Mouse (Mus musculus) forebrain, embryonic 12.5 days (tissue): ENCODE measurements at regions not wholly inside any gene's neighbourhood (a gene's known extent, or its start where the extent isn't known, plus 50 kb on each side); places are given as distances from the start of the nearest gene placed in this dataset.
A peak's percentile ranks its signal among the peaks of the same experiment; 100 is the strongest.
"Not testable (repeated sequence)": the region's sequence is repeated elsewhere in the genome, so short reads cannot be mapped to it uniquely, and the experiment has no call there.

Experiments
- ATAC-seq: fragments of 200-750 bp; cut with Nextera tagmentation; 2 replicates; pipeline ENCODE4 v1.8.0; 2017; ENCODE audit warnings: moderate TSS enrichment; ENCODE audit not compliant: low FRiP score
- H3K27ac ChIP-seq: fragments of 300-500 bp; sonication (generic); 2 replicates; pipeline ENCODE4 v1.5.1; 2016; ENCODE audit warnings: mild to moderate bottlenecking
- H3K27me3 ChIP-seq: fragments of 300-500 bp; sonication (generic); 2 replicates; pipeline ENCODE4 v1.6.1; 2016; ENCODE audit warnings: mild to moderate bottlenecking
- H3K36me3 ChIP-seq: fragments of 300-500 bp; sonication (generic); replicated peaks from 2 replicates; pipeline ENCODE4 v1.6.1; 2016; ENCODE audit warnings: mild to moderate bottlenecking
- H3K4me1 ChIP-seq: fragments of 300-500 bp; sonication (generic); 2 replicates; pipeline ENCODE4 v1.6.1; 2016
- H3K4me2 ChIP-seq: fragments of 300-500 bp; sonication (generic); 2 replicates; pipeline ENCODE4 v1.6.1; 2016; ENCODE audit warnings: mild to moderate bottlenecking, moderate library complexity
- H3K4me3 ChIP-seq: fragments of 300-500 bp; sonication (generic); replicated peaks from 2 replicates; pipeline ENCODE4 v1.5.1; 2016; ENCODE audit warnings: mild to moderate bottlenecking
- H3K9ac ChIP-seq: fragments of 300-500 bp; sonication (generic); 2 replicates; pipeline ENCODE4 v1.6.1; 2016; ENCODE audit warnings: mild to moderate bottlenecking
- H3K9me3 ChIP-seq: fragments of 300-500 bp; sonication (generic); 2 replicates; pipeline ENCODE4 v1.6.1; 2016
- WGBS: fragments of 180-500 bp; shearing (Covaris S2); methylation state at CpG from one replicate; pipeline ENCODE4 v1.1.7; 2016; 5-methylcytosine and 5-hydroxymethylcytosine counted together

- no peak for ATAC-seq
- H3K9ac ChIP-seq, result no peak overlapping the region
- H3K4me1 ChIP-seq, result no peaks in the 10 kb centered on the region
Measured at GRCm38 (mm10) chr9:78769168-78769567, 153.8 kb downstream of the Cd109 start.

GRCm38 (mm10) chr9:78773936-78774335 is 158.6 kb downstream of the Cd109 start:
- no peaks in the 10 kb centered on the region for H3K4me1 ChIP-seq
- no peak overlapping the region for H3K4me2 ChIP-seq
- no peak overlapping the region for H3K27ac ChIP-seq
- no peak for ATAC-seq
- WGBS, result 53% methylated on average over 3 of the region's 3 CpGs
- H3K36me3 ChIP-seq, result no peaks in the 10 kb centered on the region
- H3K9ac ChIP-seq, result no peak overlapping the region
- H3K9me3 ChIP-seq, result no peaks in the 10 kb centered on the region
- no peak overlapping the region for H3K4me3 ChIP-seq
- no peaks in the 10 kb centered on the region for H3K27me3 ChIP-seq

More at GRCm38 (mm10) chr9:78769168-78769567, 153.8 kb downstream of the Cd109 start:
- no peak overlapping the region for H3K27ac ChIP-seq
- H3K4me3 ChIP-seq, result no peak overlapping the region
- H3K4me2 ChIP-seq, result no peak overlapping the region
- no peaks in the 10 kb centered on the region for H3K9me3 ChIP-seq
- H3K36me3 ChIP-seq, result no peaks in the 10 kb centered on the region
- H3K27me3 ChIP-seq, result no peaks in the 10 kb centered on the region
- 43% methylated on average over 5 of the region's 5 CpGs for WGBS

- H3K9ac ChIP-seq, result no peak overlapping the region
- H3K4me3 ChIP-seq, result no peak overlapping the region
- H3K27ac ChIP-seq, result no peak overlapping the region
- H3K4me1 ChIP-seq, result no peaks in the 10 kb centered on the region
- H3K4me2 ChIP-seq, result no peak overlapping the region
- H3K9me3 ChIP-seq, result no peaks in the 10 kb centered on the region
- no peaks in the 10 kb centered on the region for H3K27me3 ChIP-seq
- no peaks in the 10 kb centered on the region for H3K36me3 ChIP-seq
- ATAC-seq, result peak; percentile 67
- 21% methylated on average over 5 of the region's 5 CpGs for WGBS
Measured at GRCm38 (mm10) chr9:78775462-78775861, 160.1 kb downstream of the Cd109 start.

- H3K36me3 ChIP-seq, result no peaks in the 10 kb centered on the region
- no peaks in the 10 kb centered on the region for H3K9me3 ChIP-seq
- no peak overlapping the region for H3K4me2 ChIP-seq
- H3K9ac ChIP-seq, result no peak overlapping the region
- no peaks in the 10 kb centered on the region for H3K4me1 ChIP-seq
- 90% methylated on average over 4 of the region's 4 CpGs for WGBS
- no peaks in the 10 kb centered on the region for H3K27me3 ChIP-seq
- H3K27ac ChIP-seq, result no peak overlapping the region
- H3K4me3 ChIP-seq, result no peak overlapping the region
- no peak for ATAC-seq
Measured at GRCm38 (mm10) chr9:78780595-78780994, 165.2 kb downstream of the Cd109 start.

GRCm38 (mm10) chr9:78782297-78782696 is 167.0 kb downstream of the Cd109 start:
- Histone ChIP-seq H3K9me3 (no peaks in the 10 kb centered on the region), H3K36me3 (no peaks in the 10 kb centered on the region), H3K27ac (no peak overlapping the region), H3K9ac (no peak overlapping the region), H3K27me3 (no peaks in the 10 kb centered on the region), H3K4me3 (no peak overlapping the region), H3K4me2 (no peak overlapping the region), H3K4me1 (no peaks in the 10 kb centered on the region)
- no peak for ATAC-seq
- WGBS, result 92% methylated on average over 4 of the region's 4 CpGs

GRCm38 (mm10) chr9:78782860-78783259 is 167.5 kb downstream of the Cd109 start:
- H3K4me2 ChIP-seq, result no peak overlapping the region
- no peak overlapping the region for H3K4me3 ChIP-seq
- H3K9me3 ChIP-seq, result no peaks in the 10 kb centered on the region
- no peaks in the 10 kb centered on the region for H3K36me3 ChIP-seq
- no peak for ATAC-seq
- no peak overlapping the region for H3K27ac ChIP-seq
- 83% methylated on average over 8 of the region's 8 CpGs for WGBS
- no peaks in the 10 kb centered on the region for H3K27me3 ChIP-seq
- H3K9ac ChIP-seq, result no peak overlapping the region
- no peaks in the 10 kb centered on the region for H3K4me1 ChIP-seq

GRCm38 (mm10) chr9:78787866-78788265 is 172.5 kb downstream of the Cd109 start:
- ATAC-seq, result peak; percentile 88
- Histone ChIP-seq H3K36me3 (no peaks in the 10 kb centered on the region), H3K4me3 (no peak overlapping the region), H3K9ac (no peak overlapping the region), H3K4me1 (no peaks in the 10 kb centered on the region), H3K9me3 (no peaks in the 10 kb centered on the region), H3K4me2 (no peak overlapping the region), H3K27ac (no peak overlapping the region), H3K27me3 (no peaks in the 10 kb centered on the region)
- WGBS, result 0% methylated on average over 1 of the region's 1 CpGs

- no peak overlapping the region for H3K27ac ChIP-seq
- H3K4me2 ChIP-seq, result no peak overlapping the region
- no peaks in the 10 kb centered on the region for H3K36me3 ChIP-seq
- ATAC-seq, result peak; percentile 67; the same call in 1 of the 2 replicates
- no peaks in the 10 kb centered on the region for H3K9me3 ChIP-seq
- no peak overlapping the region for H3K4me3 ChIP-seq
- no peak overlapping the region for H3K9ac ChIP-seq
- no peaks in the 10 kb centered on the region for H3K27me3 ChIP-seq
- H3K4me1 ChIP-seq, result no peaks in the 10 kb centered on the region
Measured at GRCm38 (mm10) chr9:78789703-78790102, 174.4 kb downstream of the Cd109 start.

GRCm38 (mm10) chr9:78790155-78790554 is 174.8 kb downstream of the Cd109 start:
- no peak for ATAC-seq
- Histone ChIP-seq H3K9ac (no peak overlapping the region), H3K4me2 (no peak overlapping the region), H3K27ac (no peak overlapping the region), H3K4me3 (no peak overlapping the region), H3K36me3 (no peaks in the 10 kb centered on the region), H3K4me1 (no peaks in the 10 kb centered on the region), H3K9me3 (no peaks in the 10 kb centered on the region), H3K27me3 (no peaks in the 10 kb centered on the region)
- WGBS, result 82% methylated on average over 2 of the region's 2 CpGs

- WGBS, result 67% methylated on average over 1 of the region's 1 CpGs
Measured at GRCm38 (mm10) chr9:78795801-78796200, 180.5 kb downstream of the Cd109 start.

GRCm38 (mm10) chr9:78817221-78817620 is 201.9 kb downstream of the Cd109 start:
- Histone ChIP-seq H3K36me3 (no peaks in the 10 kb centered on the region), H3K9ac (no peak overlapping the region), H3K9me3 (no peaks in the 10 kb centered on the region)

More at GRCm38 (mm10) chr9:78795801-78796200, 180.5 kb downstream of the Cd109 start:
- Histone ChIP-seq H3K4me3 (no peak overlapping the region), H3K9me3 (no peaks in the 10 kb centered on the region), H3K9ac (no peak overlapping the region), H3K4me1 (no peaks in the 10 kb centered on the region), H3K4me2 (no peak overlapping the region), H3K36me3 (no peaks in the 10 kb centered on the region), H3K27me3 (no peaks in the 10 kb centered on the region), H3K27ac (no peak overlapping the region)
- no peak for ATAC-seq

GRCm38 (mm10) chr9:78821554-78822212 is 206.3 kb downstream of the Cd109 start:
- not testable (repeated sequence) for H3K27me3 ChIP-seq, H3K36me3 ChIP-seq, H3K9me3 ChIP-seq, H3K4me1 ChIP-seq, H3K27ac ChIP-seq, H3K9ac ChIP-seq
- Histone ChIP-seq H3K4me2 (peak overlapping the region; percentile 55), H3K4me3 (peak overlapping the region; percentile 35)
- WGBS, result 9% methylated on average over 46 of the region's 52 CpGs
- ATAC-seq, result peak; percentile 92

More at GRCm38 (mm10) chr9:78817221-78817620, 201.9 kb downstream of the Cd109 start:
- 79% methylated on average over 4 of the region's 4 CpGs for WGBS
- no peak for ATAC-seq
- no peak overlapping the region for H3K4me2 ChIP-seq
- no peaks in the 10 kb centered on the region for H3K27me3 ChIP-seq
- H3K4me3 ChIP-seq, result no peak overlapping the region
- no peak overlapping the region for H3K27ac ChIP-seq
- H3K4me1 ChIP-seq, result no peaks in the 10 kb centered on the region

- Histone ChIP-seq H3K36me3 (no peaks in the 10 kb centered on the region), H3K27me3 (no peaks in the 10 kb centered on the region), H3K4me3 (no peak overlapping the region), H3K9me3 (no peaks in the 10 kb centered on the region), H3K27ac (no peak overlapping the region), H3K4me1 (peaks cover 4% of the 10 kb centered on the region; the same call in 1 of the 2 replicates), H3K4me2 (no peak overlapping the region), H3K9ac (no peak overlapping the region)
- WGBS, result 74% methylated on average over 9 of the region's 9 CpGs
- no peak for ATAC-seq
Measured at GRCm38 (mm10) chr9:78844969-78845683, 229.8 kb downstream of the Cd109 start.
